Mouse (Mus musculus): ENCODE results near the gene Suv39h2.

- TF ChIP-seq CTCF (IDR thresholded peaks at IDR 0.05; ENCODE audit: control insufficient read depth, insufficient read depth, insufficient replicate concordance, low read depth, low read length) (no peak), POLR2A (IDR thresholded peaks at IDR 0.05; ENCODE audit: control insufficient read depth, low read depth, low read length) (no peak)
These were observed 5.4 kb upstream of the Suv39h2 start for GRCm38 (mm10) chr2:3480239-3480638.
